Mouse (Mus musculus): ENCODE measurements around the gene Ninl.

DNA sequence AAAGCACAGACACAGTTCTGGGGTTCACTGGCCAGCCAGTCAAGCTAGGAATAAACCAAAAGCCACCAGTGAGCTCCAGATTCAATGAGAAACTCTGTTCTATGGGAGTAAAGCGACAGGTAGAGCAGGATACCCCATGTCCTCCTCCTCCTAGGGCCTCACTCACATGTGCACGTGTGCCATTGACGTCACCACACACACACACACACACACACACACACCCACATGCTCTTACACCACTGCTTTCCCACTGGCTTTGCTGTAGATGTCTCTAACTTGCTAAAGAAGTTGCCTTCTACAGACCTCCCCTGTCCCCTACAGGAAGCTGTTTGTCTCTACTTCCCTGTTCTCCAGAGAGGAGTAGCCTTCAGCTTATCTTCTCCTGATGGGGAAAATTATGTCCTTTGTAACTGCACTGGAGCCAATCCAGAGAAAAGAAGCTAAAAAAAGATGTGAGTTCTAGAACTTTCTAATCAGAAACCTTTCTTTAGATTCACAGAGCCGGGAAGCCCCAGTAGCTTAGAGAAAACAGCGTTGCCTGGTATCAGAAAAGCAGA is 37.5 kb downstream of the Ninl start:
- TF ChIP-seq TAL1 (IDR thresholded peaks at IDR 0.05; ENCODE audit: low read length): no peak
- no peak for TF ChIP-seq GATA1 (IDR thresholded peaks at IDR 0.05; ENCODE audit: low read length)
